Mouse (Mus musculus) CD4-positive helper T cell, adult 2 months (primary cell): ENCODE data around the gene Pfkl.
"Not testable (repeated sequence)": the region's sequence is repeated elsewhere in the genome, so short reads cannot be mapped to it uniquely, and the experiment has no call there.

Experiments used
- DNase-seq: peaks from one replicate; pipeline ENCODE4 v3.0.0-alpha.2; 2012; ENCODE audit warnings: low read depth, missing footprints, low spot score

Gene Pfkl

GRCm38 (mm10) chr10:78012661-78013495 is 3.0 kb upstream of the Pfkl start:
- no peak for DNase-seq

GRCm38 (mm10) chr10:78011116-78011515 is 1.2 kb upstream of the Pfkl start:
- not testable (repeated sequence) for DNase-seq

DNA sequence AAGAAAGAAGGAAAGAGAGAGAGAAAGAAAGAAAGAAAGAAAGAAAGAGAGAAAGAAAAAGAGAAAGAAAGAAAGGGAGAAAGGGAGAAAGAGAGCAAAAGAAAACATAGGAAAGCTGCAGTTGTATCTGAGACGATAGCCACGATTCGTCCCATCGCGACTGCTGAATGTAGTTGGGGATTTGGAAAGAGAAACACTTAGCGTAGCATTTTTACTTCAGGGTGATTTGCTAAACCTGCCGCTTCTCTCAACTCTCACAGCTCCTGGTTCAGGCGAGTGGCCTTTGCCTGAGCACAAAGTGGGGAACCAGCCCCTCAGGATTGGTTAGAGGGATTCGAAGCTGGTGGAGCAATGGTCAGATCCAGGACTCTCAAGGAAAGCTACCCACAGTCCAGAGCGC is 452 bp upstream of the Pfkl start:
- no peak for DNase-seq

- DNase-seq: peak; percentile 97
Measured at GRCm38 (mm10) chr10:78009184-78009944, 519 bp downstream of the Pfkl start.

DNA sequence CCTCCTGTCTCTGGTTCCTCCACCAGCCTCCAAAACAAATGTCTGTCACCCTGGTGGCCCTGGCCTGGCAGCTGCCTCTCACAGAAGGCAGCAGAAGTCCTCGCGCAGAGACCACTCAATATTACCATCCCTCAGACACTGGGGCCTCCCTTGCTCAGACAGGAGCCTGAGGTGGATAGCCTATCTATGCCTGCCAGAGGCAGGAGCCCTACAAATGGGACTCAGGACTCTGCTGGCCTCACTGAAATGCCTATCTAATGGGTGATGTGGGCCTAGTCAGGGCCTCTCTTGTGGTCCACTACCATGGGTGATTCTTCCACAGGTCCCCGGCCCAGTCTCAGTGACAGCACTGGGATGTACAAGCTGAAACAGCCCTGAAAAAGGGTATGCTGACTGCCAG is 1.7 kb downstream of the Pfkl start:
- DNase-seq: no peak

GRCm38 (mm10) chr10:78007203-78007602 is 2.7 kb downstream of the Pfkl start:
- DNase-seq: no peak

GRCm38 (mm10) chr10:78005791-78006438 is 4.0 kb downstream of the Pfkl start:
- DNase-seq: no peak

DNA sequence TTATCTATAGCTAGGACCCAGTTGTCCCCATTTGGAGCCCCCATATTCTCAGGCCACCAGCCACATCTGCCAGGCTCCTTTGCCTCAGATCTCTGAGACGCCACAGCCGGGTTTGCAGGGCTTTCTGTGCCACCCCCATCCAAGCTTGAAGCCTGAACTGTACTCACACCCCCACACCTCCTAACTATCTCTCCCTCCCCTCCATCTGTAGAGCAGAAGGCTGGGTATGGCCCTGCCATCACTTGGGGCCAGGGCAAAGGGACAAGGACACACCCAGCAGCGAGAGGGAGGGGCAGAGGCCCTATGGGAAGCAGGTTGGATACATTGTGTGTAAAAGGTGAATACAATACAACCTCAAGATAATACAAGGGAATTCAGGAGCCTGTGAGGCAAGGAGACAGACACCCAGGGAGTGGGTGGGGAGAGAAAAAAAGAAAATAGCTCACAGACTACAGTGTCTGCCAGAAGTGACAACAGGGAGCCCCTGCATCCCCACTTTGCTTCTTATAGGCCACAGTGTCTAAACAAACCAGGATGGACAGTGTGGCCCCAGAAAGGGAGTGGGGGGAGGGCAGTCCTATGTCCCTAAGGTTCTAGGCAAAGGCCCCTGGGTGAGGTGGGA is 5.3 kb downstream of the Pfkl start:
- DNase-seq: no peak

DNA sequence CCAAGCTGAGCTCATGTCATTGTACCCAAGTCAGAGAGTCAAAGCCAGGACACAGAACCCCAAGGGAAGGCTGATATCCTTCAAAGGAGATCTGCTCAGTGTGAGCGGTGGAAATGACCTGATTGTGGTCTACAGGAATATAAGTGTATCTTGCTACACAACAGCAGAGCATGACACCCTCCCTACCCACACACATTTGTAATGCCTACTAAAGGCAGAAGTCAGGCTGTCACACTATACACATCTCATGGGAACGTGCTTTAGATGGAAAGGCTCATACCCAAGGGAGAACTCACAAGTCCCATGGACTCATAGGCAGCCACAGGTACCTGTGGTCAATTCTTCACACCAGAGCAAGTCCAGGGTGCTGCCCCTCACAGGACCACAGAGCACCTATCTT is 7.6 kb downstream of the Pfkl start:
- no peak for DNase-seq

- DNase-seq: no peak
Measured at GRCm38 (mm10) chr10:78001796-78002195, 8.1 kb downstream of the Pfkl start.

DNA sequence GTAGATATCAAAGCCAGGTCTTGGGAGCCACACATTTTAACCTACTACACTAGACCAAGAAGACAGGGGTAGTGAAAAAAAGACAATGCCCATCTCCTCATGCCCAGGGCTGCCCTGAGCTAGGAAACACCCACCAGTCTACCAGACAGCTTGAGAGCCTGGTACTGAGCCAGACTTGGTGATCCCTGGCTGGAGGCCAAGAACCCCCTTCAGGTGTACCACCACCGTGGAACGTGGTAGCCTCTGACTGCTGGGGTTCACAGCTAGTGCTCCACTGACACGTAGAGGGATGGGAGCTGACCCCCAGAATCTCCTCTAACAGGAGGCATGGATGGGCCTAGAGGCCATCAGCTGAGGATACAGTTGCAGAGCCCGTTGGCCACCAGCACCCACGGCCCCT is 9.7 kb downstream of the Pfkl start:
- DNase-seq: no peak

DNA sequence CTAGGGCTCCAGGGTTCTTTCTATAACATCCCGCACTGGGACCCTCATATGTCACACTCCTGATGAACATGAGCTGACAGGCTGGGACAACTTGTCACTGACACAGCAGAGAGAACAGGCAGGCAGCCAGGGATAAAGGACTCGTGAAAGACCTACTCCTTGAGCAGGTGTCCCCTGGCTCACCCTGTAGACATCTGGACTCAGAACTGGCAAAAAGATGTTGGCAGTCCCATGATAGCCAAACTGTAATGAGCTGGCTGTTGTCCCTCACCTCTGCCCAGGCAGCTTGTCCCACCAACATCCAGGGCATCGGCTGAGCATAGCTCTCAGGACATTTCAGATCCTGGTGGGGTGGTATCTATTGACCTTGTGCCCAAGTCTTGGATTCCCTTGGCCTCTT is 14.2 kb downstream of the Pfkl start:
- DNase-seq: no peak

- DNase-seq: no peak
Measured at GRCm38 (mm10) chr10:77985775-77986174, 24.1 kb downstream of the Pfkl start.

- peak; percentile 84 for DNase-seq
Measured at GRCm38 (mm10) chr10:77984660-77985059, 25.2 kb downstream of the Pfkl start.

GRCm38 (mm10) chr10:77978351-77979350 is 31.2 kb downstream of the Pfkl start, which contains the start of gene 1810043G02Rik:
Gene 1810043G02Rik (plus strand): TSS chr10:77978524.
- peak; percentile 98 for DNase-seq

GRCm38 (mm10) chr10:77976458-77977150 is 33.3 kb downstream of the Pfkl start:
- DNase-seq: no peak

DNA sequence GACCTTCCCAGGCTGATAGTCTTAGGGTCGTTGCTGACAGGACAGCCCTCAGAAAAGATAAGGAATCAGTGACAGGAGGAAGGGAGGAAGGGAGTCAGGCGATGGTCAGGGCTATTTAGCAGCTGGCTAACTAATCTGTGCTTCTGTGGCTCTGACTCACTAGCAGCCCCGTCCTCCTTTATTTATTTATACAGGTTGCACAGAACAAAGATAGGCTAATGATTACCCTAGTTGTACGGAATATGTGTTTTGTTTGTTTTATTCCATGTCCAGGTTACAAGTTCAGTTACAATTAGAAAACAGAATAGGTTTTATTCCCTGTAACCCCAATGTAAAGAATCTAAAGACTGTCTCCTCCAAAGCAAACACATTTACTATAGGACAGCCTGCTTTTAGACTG is 34.2 kb downstream of the Pfkl start:
- no peak for DNase-seq

GRCm38 (mm10) chr10:77974811-77975210 is 35.1 kb downstream of the Pfkl start:
- no peak for DNase-seq

GRCm38 (mm10) chr10:77974323-77974722 is 35.6 kb downstream of the Pfkl start:
- DNase-seq: no peak
